12 mouse cellular contexts compared by ENCODE assay signal in genomic region chr16:96756994-96757393, GRCm38 (mm10).
A peak's percentile ranks its signal among the peaks of the same experiment; 100 is the strongest.
DNase-seq lines count a peak whose midpoint lies in the region; ATAC-seq and TF ChIP-seq lines count a peak whose summit lies in the region.
"Had no signal": no experiment of that assay in that cellular context is flagged by ENCODE, and none has a peak within 500 bp of the region (broad histone marks: within the 10 kb centered on the region; RNA-seq: fewer than 3 reads in every experiment).

No protein-coding gene starts in this region.

- no peaks in the 10 kb centered on the region for H3K9me3 ChIP-seq in hindbrain, embryonic 11.5 days (ENCODE audit: control insufficient read depth, low read length)
- H3K9me3 ChIP-seq in hindbrain, embryonic 10.5 days, result no peaks in the 10 kb centered on the region
- H3K9me3 ChIP-seq in hindbrain, embryonic 15.5 days, result no peaks in the 10 kb centered on the region
- H3K9me3 ChIP-seq in neural tube, embryonic 14.5 days (ENCODE audit: control insufficient read depth, low read length), result no peaks in the 10 kb centered on the region
- no peaks in the 10 kb centered on the region for H3K9me3 ChIP-seq in stomach, postnatal 0 days (ENCODE audit: control insufficient read depth, low read length)

- DNase-seq in hindbrain, embryonic 11.5 days (ENCODE audit: low spot score), result peak; percentile 33
- no peak for DNase-seq in hindbrain, embryonic 10.5 days (ENCODE audit: low spot score)
- peak; percentile 23 for DNase-seq in embryo, embryonic 11 days
- DNase-seq in testis, postnatal 14 days (ENCODE audit: low spot score), result no peak
- DNase-seq in stomach, postnatal 0 days (ENCODE audit: low spot score), result no peak
- DNase-seq in heart, adult 9 months (ENCODE audit: low spot score in 2 of 2), result no peak
- DNase-seq: B cell, adult 2 months; kidney, adult 11 months; liver had no signal

- no peak overlapping the region for H3K4me2 ChIP-seq in hindbrain, embryonic 11.5 days (replicated peaks; ENCODE audit: low read depth, low read length)
- peak overlapping the region; percentile 12; the same call in 1 of the 2 replicates for H3K4me2 ChIP-seq in hindbrain, embryonic 15.5 days
- H3K4me2 ChIP-seq in neural tube, embryonic 14.5 days (ENCODE audit: low read depth, low read length), result peak overlapping the region; percentile 8; the same call in 1 of the 2 replicates
- H3K4me2 ChIP-seq in stomach, postnatal 0 days (replicated peaks; ENCODE audit: low read depth), result no peak overlapping the region

- H3K4me1 ChIP-seq in hindbrain, embryonic 11.5 days (replicated peaks; ENCODE audit: control insufficient read depth, insufficient read depth, low read length), result peaks cover 4% of the 10 kb centered on the region
- peaks cover 38% of the 10 kb centered on the region for H3K4me1 ChIP-seq in hindbrain, embryonic 10.5 days (replicated peaks)
- peaks cover 72% of the 10 kb centered on the region for H3K4me1 ChIP-seq in hindbrain, embryonic 15.5 days (replicated peaks)
- H3K4me1 ChIP-seq in neural tube, embryonic 14.5 days (ENCODE audit: control insufficient read depth, insufficient read depth, low read length), result peaks cover 28% of the 10 kb centered on the region
- H3K4me1 ChIP-seq in stomach, postnatal 0 days (replicated peaks; ENCODE audit: control insufficient read depth, insufficient read depth), result no peaks in the 10 kb centered on the region

- no peak for TF ChIP-seq EP300 in stomach, postnatal 0 days (optimal IDR thresholded peaks at IDR 0.05)

- no peak overlapping the region for H3K4me3 ChIP-seq in hindbrain, embryonic 11.5 days (ENCODE audit: low read depth, low read length)
- H3K4me3 ChIP-seq in hindbrain, embryonic 10.5 days, result no peak overlapping the region
- no peak overlapping the region for H3K4me3 ChIP-seq in hindbrain, embryonic 15.5 days
- H3K4me3 ChIP-seq in neural tube, embryonic 14.5 days (ENCODE audit: low read depth, low read length), result no peak overlapping the region
- H3K4me3 ChIP-seq in stomach, postnatal 0 days (ENCODE audit: low read depth, low read length), result no peak overlapping the region

- H3K36me3 ChIP-seq in hindbrain, embryonic 11.5 days (ENCODE audit: control insufficient read depth, insufficient read depth, low read length), result no peaks in the 10 kb centered on the region
- H3K36me3 ChIP-seq in hindbrain, embryonic 10.5 days, result no peaks in the 10 kb centered on the region
- H3K36me3 ChIP-seq in hindbrain, embryonic 15.5 days, result no peaks in the 10 kb centered on the region
- H3K36me3 ChIP-seq in neural tube, embryonic 14.5 days (ENCODE audit: control insufficient read depth, insufficient read depth, low read length), result no peaks in the 10 kb centered on the region
- H3K36me3 ChIP-seq in stomach, postnatal 0 days (ENCODE audit: control insufficient read depth, insufficient read depth, low read length), result no peaks in the 10 kb centered on the region

- ATAC-seq in hindbrain, embryonic 11.5 days (ENCODE audit: low FRiP score), result peak; percentile 6; the same call in 1 of the 2 replicates
- ATAC-seq in hindbrain, embryonic 15.5 days (ENCODE audit: low FRiP score, low read depth), result peak; percentile 70
- ATAC-seq in neural tube, embryonic 14.5 days (ENCODE audit: low read depth), result peak; percentile 82
- ATAC-seq in stomach, postnatal 0 days (ENCODE audit: low FRiP score, low TSS enrichment), result no peak
- ATAC-seq: Patski had no signal

- 12% methylated on average over 7 of the region's 7 CpGs for WGBS in hindbrain, embryonic 11.5 days
- WGBS in hindbrain, embryonic 10.5 days, result 10% methylated on average over 7 of the region's 7 CpGs
- WGBS in hindbrain, embryonic 15.5 days, result 9% methylated on average over 7 of the region's 7 CpGs
- 8% methylated on average over 7 of the region's 7 CpGs for WGBS in neural tube, embryonic 14.5 days
- WGBS in stomach, postnatal 0 days, result 21% methylated on average over 7 of the region's 7 CpGs

- no peaks in the 10 kb centered on the region for H3K27me3 ChIP-seq in hindbrain, embryonic 11.5 days (ENCODE audit: control insufficient read depth, insufficient read depth, low read length)
- no peaks in the 10 kb centered on the region for H3K27me3 ChIP-seq in hindbrain, embryonic 10.5 days (ENCODE audit: insufficient read depth, poor library complexity, severe bottlenecking)
- no peaks in the 10 kb centered on the region for H3K27me3 ChIP-seq in hindbrain, embryonic 15.5 days
- no peaks in the 10 kb centered on the region for H3K27me3 ChIP-seq in neural tube, embryonic 14.5 days (ENCODE audit: control insufficient read depth, insufficient read depth, low read length)
- H3K27me3 ChIP-seq in stomach, postnatal 0 days (ENCODE audit: control insufficient read depth, insufficient read depth, low read length), result no peaks in the 10 kb centered on the region

- no peak overlapping the region for H3K9ac ChIP-seq in hindbrain, embryonic 11.5 days (ENCODE audit: low read depth, low read length)
- H3K9ac ChIP-seq in hindbrain, embryonic 15.5 days, result no peak overlapping the region
- H3K9ac ChIP-seq in neural tube, embryonic 14.5 days (replicated peaks; ENCODE audit: low read depth, low read length), result no peak overlapping the region
- no peak overlapping the region for H3K9ac ChIP-seq in stomach, postnatal 0 days (ENCODE audit: low read length)

- no peak overlapping the region for H3K27ac ChIP-seq in hindbrain, embryonic 11.5 days (ENCODE audit: low read depth, low read length)
- no peak overlapping the region; the same call in 1 of the 2 replicates for H3K27ac ChIP-seq in hindbrain, embryonic 10.5 days
- H3K27ac ChIP-seq in hindbrain, embryonic 15.5 days (replicated peaks), result peak overlapping the region; percentile 64
- peak overlapping the region; percentile 73 for H3K27ac ChIP-seq in neural tube, embryonic 14.5 days (ENCODE audit: low read depth, low read length)
- H3K27ac ChIP-seq in stomach, postnatal 0 days (replicated peaks), result no peak overlapping the region

- no peak for TF ChIP-seq CTCF in stomach, postnatal 0 days (IDR thresholded peaks at IDR 0.05; ENCODE audit: low read depth)

Comparison
In these comparisons a context has a peak if more than half of its experiments do, and no peak if none do; other contexts are left out.
1. DNase-seq: peak in hindbrain, embryonic 11.5 days (single experiment) and embryo, embryonic 11 days (single experiment); none in hindbrain, embryonic 10.5 days (single experiment), testis, postnatal 14 days (single experiment), stomach, postnatal 0 days (single experiment) and heart, adult 9 months (0 of 2).
2. H3K27ac ChIP-seq: peak in hindbrain, embryonic 15.5 days (single experiment) and neural tube, embryonic 14.5 days (single experiment); none in hindbrain, embryonic 11.5 days (single experiment), hindbrain, embryonic 10.5 days (single experiment) and stomach, postnatal 0 days (single experiment).
3. H3K4me2 ChIP-seq: peak in hindbrain, embryonic 15.5 days (single experiment) and neural tube, embryonic 14.5 days (single experiment); none in hindbrain, embryonic 11.5 days (single experiment) and stomach, postnatal 0 days (single experiment).